Mouse (Mus musculus) G1E-ER4 (cell line): ENCODE data around the gene Polg. TPM values are rescaled to one million over a fixed set of nuclear protein-coding genes. Genes with fewer than 3 reads are reported as not detected.

Source experiments
- GATA1 ChIP-seq: IDR thresholded peaks from one replicate; pipeline ENCODE4 v1.8.0; 2012; ENCODE audit warnings: low read length, inconsistent platforms
- polyA plus RNA-seq: library from polyadenylated mRNA; stranded (reverse); fragments of >175 nt; gene quantifications from 2 replicates; pipeline ENCODE4 v1.2.3, GENCODE M21; 2012

Gene Polg
- polyA plus RNA-seq, 1 experiment: 196 TPM

- TF ChIP-seq GATA1: no peak
These were observed 39.8 kb upstream of the Polg start for GRCm38 (mm10) chr7:79505876-79506530.

GRCm38 (mm10) chr7:79505376-79505775, 39.2 kb upstream of the Polg start:
- TF ChIP-seq GATA1: no peak

DNA sequence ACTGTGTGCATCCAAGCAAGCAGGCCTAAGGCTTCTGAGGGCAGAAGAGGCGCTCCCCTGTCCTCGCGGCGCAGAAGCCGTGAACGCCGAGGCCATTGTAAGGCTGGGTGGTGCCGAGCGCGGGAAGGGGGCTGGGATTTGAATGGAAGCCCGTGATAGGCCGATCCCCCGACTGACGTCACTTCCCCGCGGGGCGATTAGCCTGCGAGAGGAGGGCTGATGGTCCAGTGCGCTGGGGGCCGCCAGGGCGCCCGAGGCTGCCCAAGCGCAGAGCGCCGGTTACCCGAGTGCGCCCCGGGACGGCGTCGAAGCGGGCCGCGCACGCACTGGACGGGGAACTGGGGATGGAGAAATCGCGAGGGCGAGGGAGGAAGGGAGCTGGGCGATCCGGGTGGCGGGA, 38.6 kb upstream of the Polg start:
- no peak for TF ChIP-seq GATA1

DNA sequence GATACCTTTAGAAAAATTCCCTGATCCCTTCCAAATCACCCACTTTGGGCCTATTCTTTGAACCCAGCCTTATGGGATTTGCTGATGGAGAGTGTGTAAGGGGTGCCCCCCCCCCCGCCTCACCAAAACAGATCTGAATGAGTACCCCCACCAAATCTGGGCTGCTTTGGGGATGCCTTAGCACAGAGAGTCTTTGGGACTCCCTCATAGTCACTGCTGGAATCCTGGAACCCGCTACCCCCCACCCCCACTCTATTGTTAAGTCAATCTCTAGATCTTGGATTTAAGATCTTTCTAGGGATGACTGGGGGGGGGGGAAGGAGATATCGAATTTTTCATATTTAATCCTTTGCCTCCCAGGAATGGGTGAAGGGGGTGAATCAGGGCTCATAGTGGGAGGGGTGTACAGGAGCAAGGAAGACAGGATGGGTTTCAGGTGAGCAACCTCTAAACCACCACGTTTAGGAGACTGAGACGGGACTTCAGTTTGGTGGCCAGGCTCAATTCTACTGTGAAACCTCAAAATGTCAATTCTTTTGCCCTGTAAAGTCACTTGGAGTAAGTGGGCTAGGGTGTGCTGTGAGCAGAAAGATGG, 37.6 kb upstream of the Polg start:
- no peak for TF ChIP-seq GATA1

DNA sequence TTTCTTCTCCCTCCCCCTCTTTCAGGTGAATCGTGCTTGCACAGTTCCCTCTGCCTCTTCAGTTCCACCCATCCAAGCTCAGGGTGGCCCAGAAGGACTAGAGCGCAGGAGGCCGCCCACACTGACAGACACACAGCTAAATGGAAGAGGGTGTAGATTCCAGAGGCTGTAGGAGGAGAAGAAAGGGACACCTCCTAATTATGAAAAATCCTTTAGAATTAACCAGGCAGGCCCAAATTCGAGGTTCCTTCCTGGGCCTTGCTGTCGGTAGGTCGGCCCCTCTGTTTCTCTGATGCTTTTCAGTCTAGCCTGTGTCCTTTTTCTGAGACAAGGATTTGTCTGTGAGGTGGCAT, 36.9 kb upstream of the Polg start:
- TF ChIP-seq GATA1: no peak

- TF ChIP-seq GATA1: no peak
These were observed 36.3 kb upstream of the Polg start for GRCm38 (mm10) chr7:79502152-79503102.

GRCm38 (mm10) chr7:79501581-79502031, 35.4 kb upstream of the Polg start:
- no peak for TF ChIP-seq GATA1

DNA sequence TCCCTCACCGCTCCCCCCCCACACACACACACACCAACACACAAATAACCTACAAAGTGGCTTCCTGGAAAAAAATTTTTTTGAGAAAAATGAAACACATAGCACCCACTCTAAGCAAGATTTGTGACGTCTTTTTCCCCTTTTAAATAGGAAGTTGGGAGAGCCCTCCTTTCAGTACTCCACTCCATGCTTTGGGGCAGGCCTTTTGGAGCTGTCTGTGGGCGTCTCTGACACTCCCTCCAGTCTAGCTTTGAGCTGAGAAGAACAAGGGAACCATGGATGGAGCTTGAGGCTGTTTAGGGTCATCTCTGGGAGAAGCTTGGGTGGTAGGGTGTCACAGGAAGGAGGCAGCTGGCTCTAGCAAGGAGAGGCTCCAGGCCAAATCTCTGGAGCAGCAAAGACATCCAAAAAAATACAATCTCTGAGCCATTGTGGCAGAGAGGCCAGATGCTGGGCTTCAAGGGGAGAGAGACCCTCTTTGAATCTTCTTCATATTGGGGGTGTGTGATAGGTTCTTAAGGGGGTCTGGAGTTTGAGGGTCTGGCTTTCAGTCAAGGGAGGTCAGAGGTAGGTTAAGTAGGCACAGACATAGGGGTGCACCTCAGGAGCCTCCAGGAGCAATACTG, 34.6 kb upstream of the Polg start:
- no peak for TF ChIP-seq GATA1

- no peak for TF ChIP-seq GATA1
These were observed 33.7 kb upstream of the Polg start for GRCm38 (mm10) chr7:79499596-79500570.

- TF ChIP-seq GATA1: no peak
These were observed 32.9 kb upstream of the Polg start for GRCm38 (mm10) chr7:79498965-79499595.

GRCm38 (mm10) chr7:79498356-79498755, 32.2 kb upstream of the Polg start:
- no peak for TF ChIP-seq GATA1

DNA sequence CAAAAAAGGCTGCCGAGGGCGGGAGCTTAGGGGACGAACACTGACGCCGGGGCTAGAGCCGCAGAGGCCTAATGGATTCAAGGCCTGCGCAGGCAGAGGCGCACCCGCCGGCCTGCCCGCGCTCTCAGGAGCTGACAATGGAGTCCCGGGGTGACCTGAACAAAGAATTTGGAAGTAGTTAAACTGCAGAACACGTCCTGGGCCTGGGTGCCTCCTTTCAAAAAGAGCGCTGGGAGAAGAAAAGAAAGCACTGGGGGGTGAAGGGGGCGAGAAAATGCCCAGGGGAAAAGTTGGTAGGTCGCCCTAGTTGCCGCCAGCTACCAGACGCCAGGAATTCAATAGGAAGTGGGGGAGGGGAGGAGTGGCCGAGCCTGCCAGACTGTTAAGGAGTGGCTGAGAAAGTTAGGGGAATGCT, 31.5 kb upstream of the Polg start:
- TF ChIP-seq GATA1: no peak

DNA sequence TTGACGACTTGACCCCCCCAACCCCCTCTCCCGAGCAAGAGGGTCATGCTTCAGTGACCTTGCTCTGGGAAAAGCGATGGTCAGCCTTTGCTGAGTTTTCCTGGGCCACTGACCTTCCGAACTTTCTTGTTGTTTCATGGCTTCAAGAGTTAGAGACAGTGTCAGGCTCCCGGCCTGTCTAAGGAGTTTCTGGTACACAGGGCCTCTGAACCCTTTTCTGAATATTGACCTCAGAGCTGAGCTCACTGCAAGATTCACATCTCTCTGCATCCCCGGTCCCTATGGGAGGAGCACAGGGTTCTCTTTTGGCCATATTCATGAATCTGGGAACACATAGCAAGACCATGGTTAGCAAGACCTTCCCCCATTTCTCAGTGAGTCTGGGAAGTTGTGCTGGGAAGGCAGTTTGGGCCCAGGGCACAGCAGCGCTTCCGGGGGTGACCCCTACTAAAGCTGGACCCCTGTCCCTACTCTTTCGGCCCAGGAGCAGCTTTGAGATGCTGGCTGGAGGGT, 30.7 kb upstream of the Polg start:
- TF ChIP-seq GATA1: no peak
